Mouse (Mus musculus) midbrain, embryonic 13.5 days (tissue): Measurements from ENCODE around the gene D630023F18Rik. TPM values are rescaled to one million over a fixed set of nuclear protein-coding genes. Genes with fewer than 3 reads are reported as not detected.

ENCODE experiments used
- polyA plus RNA-seq: library from polyadenylated mRNA; unstranded; fragments of >200 nt; fragmentation: Nextera tagmentation; extraction: Ambion mirVana; gene quantifications from 2 replicates; pipeline ENCODE4 v1.2.1, GENCODE M21; 2015

Gene D630023F18Rik
- polyA plus RNA-seq, 1 experiment from 2014 or later, result 0.27 TPM

Other genes with a start within 250 kb of the D630023F18Rik start
- gene Plekhm3, start 166.4 kb downstream of the D630023F18Rik start, polyA plus RNA-seq, result 10.3 and 11.8 TPM in 2 replicates
- 0.12 and 0.36 TPM in 2 replicates for gene Akr1cl, start 90.5 kb downstream of the D630023F18Rik start, polyA plus RNA-seq
- gene Cryge, start 72.1 kb downstream of the D630023F18Rik start, polyA plus RNA-seq, result not detected in 2 replicates
- gene Crygd, start 59.8 kb downstream of the D630023F18Rik start, polyA plus RNA-seq, result not detected in 2 replicates
- not detected in 2 replicates for gene Crygc, start 49.5 kb downstream of the D630023F18Rik start, polyA plus RNA-seq
- gene Crygb, start 40.9 kb downstream of the D630023F18Rik start, polyA plus RNA-seq, result 0.30 TPM in 1 of 2 replicates, not detected in the other
- not detected in 2 replicates for gene Cryga, start 19.8 kb downstream of the D630023F18Rik start, polyA plus RNA-seq
- not detected in 2 replicates for gene Gm28845, start 3.7 kb downstream of the D630023F18Rik start, polyA plus RNA-seq
- gene Idh1, start 63.3 kb upstream of the D630023F18Rik start, polyA plus RNA-seq, result 517 and 568 TPM in 2 replicates
- gene Pikfyve, start 63.5 kb upstream of the D630023F18Rik start, polyA plus RNA-seq, result 14.4 and 16.2 TPM in 2 replicates
- 0.34 and 0.45 TPM in 2 replicates for gene Pth2r, start 158.8 kb upstream of the D630023F18Rik start, polyA plus RNA-seq